Mouse (Mus musculus): ENCODE measurements around the gene Sorbs1. TPM values are rescaled to one million over a fixed set of nuclear protein-coding genes. Genes with fewer than 3 reads are reported as not detected.

The Sorbs1 gene
- polyA plus RNA-seq, 1 experiment from 2014 or later, result 47.9 TPM

GRCm38 (mm10) chr19:40511100-40511439 lies 2.5 kb downstream of the Sorbs1 start:
- Histone ChIP-seq H3K27me3 (ENCODE audit: low read depth, poor library complexity, severe bottlenecking) (no peaks in the 10 kb centered on the region), H3K36me3 (no peaks in the 10 kb centered on the region), H3K9me3 (replicated peaks) (no peaks in the 10 kb centered on the region), H3K4me3 (no peak overlapping the region), H3K27ac (replicated peaks) (no peak overlapping the region), H3K4me1 (peaks cover 21% of the 10 kb centered on the region)
- WGBS, result 83% methylated on average over 8 of the region's 8 CpGs
- no peak for DNase-seq (ENCODE audit: low spot score)

- Histone ChIP-seq H3K9me3 (replicated peaks) (no peaks in the 10 kb centered on the region), H3K4me3 (no peak overlapping the region), H3K27me3 (ENCODE audit: low read depth, poor library complexity, severe bottlenecking) (no peaks in the 10 kb centered on the region), H3K27ac (replicated peaks) (no peak overlapping the region), H3K36me3 (no peaks in the 10 kb centered on the region), H3K4me1 (peaks cover 21% of the 10 kb centered on the region)
- no peak for DNase-seq (ENCODE audit: low spot score)
- WGBS, result 84% methylated on average over 13 of the region's 13 CpGs
These were observed 3.0 kb downstream of the Sorbs1 start for GRCm38 (mm10) chr19:40510387-40511099.

- no peaks in the 10 kb centered on the region for H3K36me3 ChIP-seq
- no peak overlapping the region for H3K27ac ChIP-seq (replicated peaks)
- no peak overlapping the region for H3K4me3 ChIP-seq
- H3K9me3 ChIP-seq (replicated peaks), result no peaks in the 10 kb centered on the region
- no peak for DNase-seq (ENCODE audit: low spot score)
- peaks cover 21% of the 10 kb centered on the region for H3K4me1 ChIP-seq
- 77% methylated on average over 2 of the region's 2 CpGs for WGBS
- no peaks in the 10 kb centered on the region for H3K27me3 ChIP-seq (ENCODE audit: low read depth, poor library complexity, severe bottlenecking)
These were observed 4.3 kb downstream of the Sorbs1 start for GRCm38 (mm10) chr19:40509274-40509673.

GRCm38 (mm10) chr19:40508851-40509250 lies 4.7 kb downstream of the Sorbs1 start:
- 63% methylated on average over 2 of the region's 2 CpGs for WGBS
- Histone ChIP-seq H3K9me3 (replicated peaks) (no peaks in the 10 kb centered on the region), H3K4me3 (no peak overlapping the region), H3K36me3 (no peaks in the 10 kb centered on the region), H3K27me3 (ENCODE audit: low read depth, poor library complexity, severe bottlenecking) (no peaks in the 10 kb centered on the region), H3K4me1 (peaks cover 21% of the 10 kb centered on the region), H3K27ac (replicated peaks) (no peak overlapping the region)
- no peak for DNase-seq (ENCODE audit: low spot score)

GRCm38 (mm10) chr19:40506965-40507364 lies 6.6 kb downstream of the Sorbs1 start:
- 94% methylated on average over 3 of the region's 3 CpGs for WGBS

GRCm38 (mm10) chr19:40504336-40504735 lies 9.2 kb downstream of the Sorbs1 start:
- no peak overlapping the region for H3K4me3 ChIP-seq
- no peaks in the 10 kb centered on the region for H3K27me3 ChIP-seq (ENCODE audit: low read depth, poor library complexity, severe bottlenecking)
- peaks cover 12% of the 10 kb centered on the region; the same call in 1 of the 2 replicates for H3K4me1 ChIP-seq
- 93% methylated on average over 7 of the region's 7 CpGs for WGBS
- no peaks in the 10 kb centered on the region for H3K36me3 ChIP-seq
- DNase-seq (ENCODE audit: low spot score), result no peak
- no peak overlapping the region for H3K27ac ChIP-seq (replicated peaks)
- H3K9me3 ChIP-seq (replicated peaks), result no peaks in the 10 kb centered on the region

More at GRCm38 (mm10) chr19:40506965-40507364, 6.6 kb downstream of the Sorbs1 start:
- no peaks in the 10 kb centered on the region for H3K36me3 ChIP-seq
- H3K9me3 ChIP-seq (replicated peaks), result no peaks in the 10 kb centered on the region
- no peak for DNase-seq (ENCODE audit: low spot score)
- peaks cover 10% of the 10 kb centered on the region for H3K4me1 ChIP-seq
- H3K27ac ChIP-seq (replicated peaks), result no peak overlapping the region
- H3K4me3 ChIP-seq, result no peak overlapping the region
- no peaks in the 10 kb centered on the region for H3K27me3 ChIP-seq (ENCODE audit: low read depth, poor library complexity, severe bottlenecking)

GRCm38 (mm10) chr19:40499940-40500737 lies 13.4 kb downstream of the Sorbs1 start:
- WGBS, result 86% methylated on average over 11 of the region's 11 CpGs
- no peak overlapping the region for H3K4me3 ChIP-seq
- H3K27me3 ChIP-seq (ENCODE audit: low read depth, poor library complexity, severe bottlenecking), result no peaks in the 10 kb centered on the region
- DNase-seq (ENCODE audit: low spot score), result no peak
- peaks cover 20% of the 10 kb centered on the region for H3K4me1 ChIP-seq
- H3K36me3 ChIP-seq, result no peaks in the 10 kb centered on the region
- no peak overlapping the region for H3K27ac ChIP-seq (replicated peaks)
- H3K9me3 ChIP-seq (replicated peaks), result no peaks in the 10 kb centered on the region

GRCm38 (mm10) chr19:40499141-40499540 lies 14.4 kb downstream of the Sorbs1 start:
- DNase-seq (ENCODE audit: low spot score), result no peak
- Histone ChIP-seq H3K4me1 (peaks cover 20% of the 10 kb centered on the region), H3K27me3 (ENCODE audit: low read depth, poor library complexity, severe bottlenecking) (no peaks in the 10 kb centered on the region), H3K9me3 (replicated peaks) (no peaks in the 10 kb centered on the region), H3K36me3 (no peaks in the 10 kb centered on the region), H3K4me3 (no peak overlapping the region), H3K27ac (replicated peaks) (no peak overlapping the region)
- 92% methylated on average over 8 of the region's 8 CpGs for WGBS

- H3K4me3 ChIP-seq, result no peak overlapping the region
- no peaks in the 10 kb centered on the region for H3K36me3 ChIP-seq
- no peaks in the 10 kb centered on the region for H3K27me3 ChIP-seq (ENCODE audit: low read depth, poor library complexity, severe bottlenecking)
- H3K9me3 ChIP-seq (replicated peaks), result no peaks in the 10 kb centered on the region
- 56% methylated on average over 6 of the region's 6 CpGs for WGBS
- no peak for DNase-seq (ENCODE audit: low spot score)
- peaks cover 20% of the 10 kb centered on the region for H3K4me1 ChIP-seq
- H3K27ac ChIP-seq (replicated peaks), result no peak overlapping the region
These were observed 15.3 kb downstream of the Sorbs1 start for GRCm38 (mm10) chr19:40498162-40498725.

- H3K4me3 ChIP-seq, result no peak overlapping the region
- H3K36me3 ChIP-seq, result no peaks in the 10 kb centered on the region
- no peak for DNase-seq (ENCODE audit: low spot score)
- H3K27ac ChIP-seq (replicated peaks), result no peak overlapping the region
- H3K4me1 ChIP-seq, result peaks cover 28% of the 10 kb centered on the region
- no peaks in the 10 kb centered on the region for H3K27me3 ChIP-seq (ENCODE audit: low read depth, poor library complexity, severe bottlenecking)
- H3K9me3 ChIP-seq (replicated peaks), result no peaks in the 10 kb centered on the region
- WGBS, result 94% methylated on average over 11 of the region's 11 CpGs
These were observed 16.9 kb downstream of the Sorbs1 start for GRCm38 (mm10) chr19:40496509-40497267.

- Histone ChIP-seq H3K27me3 (ENCODE audit: low read depth, poor library complexity, severe bottlenecking) (no peaks in the 10 kb centered on the region), H3K9me3 (replicated peaks) (no peaks in the 10 kb centered on the region), H3K4me1 (peaks cover 28% of the 10 kb centered on the region), H3K4me3 (no peak overlapping the region), H3K27ac (replicated peaks) (no peak overlapping the region), H3K36me3 (no peaks in the 10 kb centered on the region)
- no peak for DNase-seq (ENCODE audit: low spot score)
- WGBS, result 88% methylated on average over 4 of the region's 4 CpGs
These were observed 17.5 kb downstream of the Sorbs1 start for GRCm38 (mm10) chr19:40496071-40496470.

GRCm38 (mm10) chr19:40492902-40493301 lies 20.7 kb downstream of the Sorbs1 start:
- DNase-seq (ENCODE audit: low spot score), result no peak
- H3K9me3 ChIP-seq (replicated peaks), result no peaks in the 10 kb centered on the region
- 77% methylated on average over 9 of the region's 9 CpGs for WGBS
- peaks cover 34% of the 10 kb centered on the region for H3K4me1 ChIP-seq
- no peaks in the 10 kb centered on the region for H3K36me3 ChIP-seq
- H3K4me3 ChIP-seq, result no peak overlapping the region
- no peaks in the 10 kb centered on the region for H3K27me3 ChIP-seq (ENCODE audit: low read depth, poor library complexity, severe bottlenecking)
- H3K27ac ChIP-seq (replicated peaks), result 0 out of 2 replicates have a peak overlapping the region, but pooled peaks have one; percentile 46
